Mouse (Mus musculus) adrenal gland, adult 18-20 months (tissue): ENCODE results near the gene Sel1l2. TPM values are rescaled to one million over a fixed set of nuclear protein-coding genes. Genes with fewer than 3 reads are reported as not detected.
"Not testable (repeated sequence)": the region's sequence is repeated elsewhere in the genome, so short reads cannot be mapped to it uniquely, and the experiment has no call there.

ENCODE experiments used
- DNase-seq, 2 experiments: peaks; one replicate each; pipeline ENCODE4 v3.0.0; 2021 to 2022; ENCODE audit warnings: low spot score in 2 of 2
- total RNA-seq, 2 experiments: library from RNA; stranded (reverse); gene quantifications; 1 replicate in 1 of 2; 2 replicates in 1 of 2; pipeline ENCODE4 v1.2.3; 2021

The Sel1l2 gene
- total RNA-seq, 2 experiments from 2014 or later, result not detected

DNA sequence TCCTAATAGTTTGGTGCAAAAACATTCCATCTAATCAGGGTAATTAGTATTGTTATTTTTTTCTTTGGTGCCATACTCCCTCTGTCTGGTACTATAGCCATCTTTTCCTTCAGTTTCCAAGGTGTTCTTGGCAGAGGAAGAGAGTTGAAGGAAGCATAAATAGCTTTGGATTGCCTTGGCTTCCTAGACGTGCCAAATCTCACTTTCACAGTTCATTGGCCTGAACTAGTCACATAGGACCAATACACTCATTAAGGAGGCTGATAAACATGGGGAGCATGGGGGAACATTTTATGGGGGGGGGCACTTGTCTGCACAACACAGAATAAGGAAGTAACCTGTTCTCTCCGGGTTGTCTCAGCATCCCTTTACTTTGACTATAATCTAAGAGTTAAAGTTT lies 174.1 kb downstream of the Sel1l2 start:
- no peak for DNase-seq

DNA sequence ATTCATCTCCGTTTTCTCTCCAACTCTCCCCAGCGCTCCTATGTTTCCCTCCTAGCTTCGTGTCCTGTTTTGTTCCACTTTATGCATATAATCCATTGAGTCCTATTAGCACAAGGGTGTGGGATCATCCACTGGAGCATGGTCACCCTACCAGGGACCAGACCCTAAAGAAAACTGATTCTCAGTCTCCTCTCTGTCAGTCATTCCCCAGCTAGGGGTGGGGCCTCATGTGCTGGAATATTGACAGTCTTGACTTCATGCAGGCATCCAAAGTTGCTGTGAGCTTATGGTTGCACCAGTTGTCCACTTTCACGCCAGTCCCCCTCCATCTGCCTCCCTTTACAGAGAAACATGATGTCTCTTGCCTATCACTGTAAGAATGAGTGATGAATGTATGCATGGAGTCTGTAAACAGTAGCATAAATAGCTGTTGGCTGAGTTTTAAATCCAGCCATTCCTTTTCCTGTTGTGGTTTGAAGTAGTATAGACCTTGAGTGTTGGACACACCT lies 174.9 kb downstream of the Sel1l2 start:
- no peak for DNase-seq

DNA sequence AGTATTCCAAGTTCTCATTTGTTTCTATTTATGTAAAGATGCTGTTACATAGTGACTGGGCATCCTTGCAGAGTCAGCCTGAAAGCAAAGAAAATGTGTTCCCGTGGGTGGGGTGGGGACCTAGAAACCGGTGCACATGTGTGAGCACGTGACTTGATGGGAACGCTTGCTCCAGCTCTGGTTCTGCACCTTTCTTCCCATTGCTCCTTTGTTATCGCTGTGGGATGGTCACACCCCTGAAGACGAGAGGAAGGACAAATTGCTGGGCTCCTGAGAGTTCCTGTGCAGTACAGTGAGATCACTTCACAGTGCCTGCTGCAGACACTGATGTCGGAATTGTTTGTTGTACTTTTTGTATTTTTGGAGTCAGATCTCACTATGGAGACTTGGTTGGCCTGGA lies 185.8 kb downstream of the Sel1l2 start:
- no peak for DNase-seq

DNA sequence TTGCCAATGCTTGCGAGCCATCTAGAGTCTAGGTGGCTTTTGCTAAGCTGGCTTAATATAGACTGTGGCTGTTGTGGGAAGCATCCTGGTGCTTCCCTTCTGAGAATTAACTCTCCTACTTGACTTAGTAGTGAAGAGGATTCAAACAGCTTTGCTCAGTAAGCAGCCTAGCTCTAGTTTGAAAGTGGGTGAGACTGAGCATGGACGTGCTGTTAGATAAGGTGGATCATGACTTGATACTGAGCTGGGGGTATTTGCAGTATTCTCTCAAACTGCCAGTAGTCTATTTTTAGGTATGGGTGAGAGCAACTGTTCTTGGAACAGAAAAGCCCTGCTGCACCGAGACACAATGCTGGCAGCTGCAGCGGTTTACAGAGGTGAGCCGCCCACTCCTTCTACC lies 186.9 kb downstream of the Sel1l2 start:
- no peak for DNase-seq

DNA sequence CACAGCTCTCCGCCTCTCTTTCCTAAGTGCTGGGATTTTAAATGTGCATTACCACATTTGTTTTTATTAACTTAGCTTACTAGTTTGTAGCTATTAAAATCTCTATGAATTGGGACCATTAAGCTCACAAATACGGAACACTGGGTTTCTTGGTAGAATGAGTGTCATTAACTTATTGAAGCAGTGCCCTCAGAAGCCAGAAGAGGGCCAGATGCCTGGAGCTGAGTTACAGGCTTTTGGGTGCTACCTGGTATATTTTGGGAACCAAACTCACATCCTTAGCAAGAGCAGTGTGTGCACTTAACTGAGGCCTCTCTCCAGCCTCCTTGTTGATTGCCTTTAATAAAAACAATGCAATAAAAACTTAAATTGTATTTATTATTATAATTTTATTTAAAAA lies 188.8 kb downstream of the Sel1l2 start:
- DNase-seq, result no peak

DNA sequence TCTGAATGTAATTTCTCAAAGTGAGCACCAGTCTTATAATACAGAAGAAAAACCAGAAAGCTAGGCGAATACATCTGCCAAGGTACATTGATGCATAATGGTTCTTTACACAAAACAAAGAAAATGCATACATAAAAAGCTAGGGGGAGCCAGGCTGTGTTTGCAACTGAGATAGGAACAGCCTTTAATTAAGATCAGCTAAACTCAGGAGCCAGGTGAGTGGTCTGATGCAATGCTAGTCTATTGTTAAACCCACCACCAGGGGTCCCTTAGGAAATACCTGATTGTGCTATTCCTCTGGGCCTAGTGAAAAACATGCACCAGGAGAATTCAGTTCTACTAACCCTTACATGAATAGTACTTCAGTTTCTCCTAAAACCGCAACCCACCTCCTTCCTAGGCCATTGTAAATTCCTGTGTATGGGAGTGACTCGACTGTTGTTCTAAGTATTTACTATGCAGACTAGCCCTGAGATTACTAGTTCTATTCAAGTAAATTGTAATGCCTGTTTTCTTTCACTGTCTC lies 203.8 kb downstream of the Sel1l2 start:
- not testable (repeated sequence) for DNase-seq

Other genes starting within 250 kb of the Sel1l2 start
- not detected for gene Gm17374, start 237.7 kb downstream of the Sel1l2 start, total RNA-seq
- gene Esf1, start 219.1 kb downstream of the Sel1l2 start, total RNA-seq, result 10 to 100 TPM; 19.5 to 23.8 TPM
- gene Ndufaf5, start 219.1 kb downstream of the Sel1l2 start, total RNA-seq, result 10 to 100 TPM; 23.2 to 31.0 TPM
- 1 to 10 TPM; 8.4 to 8.6 TPM for gene Macrod2, start 5.6 kb upstream of the Sel1l2 start, total RNA-seq